Mouse (Mus musculus) midbrain, embryonic 16.5 days (tissue): ENCODE measurements around the gene 9930021J03Rik. TPM values are rescaled to one million over a fixed set of nuclear protein-coding genes. Genes with fewer than 3 reads are reported as not detected.

Experiments used
- ATAC-seq: fragments of 200-750 bp; cut with Nextera tagmentation; 2 replicates; pipeline ENCODE4 v1.8.0; 2017; ENCODE audit warnings: moderate TSS enrichment
- H3K27ac ChIP-seq: fragments of 300-500 bp; sonication (generic); 2 replicates; pipeline ENCODE4 v1.5.1; 2014; ENCODE audit warnings: mild to moderate bottlenecking, low read length, mixed read lengths
- H3K27me3 ChIP-seq: fragments of 300-500 bp; sonication (generic); 2 replicates; pipeline ENCODE4 v1.6.1; 2014; ENCODE audit warnings: low read depth, low read length, mixed read lengths; ENCODE audit not compliant: control insufficient read depth, insufficient read depth
- H3K36me3 ChIP-seq: fragments of 300-500 bp; sonication (generic); 2 replicates; pipeline ENCODE4 v1.6.1; 2014; ENCODE audit warnings: mild to moderate bottlenecking, low read length, moderate library complexity, mixed read lengths; ENCODE audit not compliant: control insufficient read depth, insufficient read depth
- H3K4me1 ChIP-seq: fragments of 300-500 bp; sonication (generic); 2 replicates; pipeline ENCODE4 v1.6.1; 2014; ENCODE audit warnings: mild to moderate bottlenecking, low read length, mixed read lengths; ENCODE audit not compliant: control insufficient read depth, insufficient read depth
- H3K4me2 ChIP-seq: fragments of 300-500 bp; sonication (generic); 2 replicates; pipeline ENCODE4 v1.6.1; 2014; ENCODE audit warnings: mild to moderate bottlenecking, low read length, mixed read lengths
- H3K4me3 ChIP-seq: fragments of 300-500 bp; sonication (generic); 2 replicates; pipeline ENCODE4 v1.5.1; 2014; ENCODE audit warnings: low read depth, mild to moderate bottlenecking, low read length, moderate library complexity, mixed read lengths
- H3K9ac ChIP-seq: fragments of 300-500 bp; sonication (generic); 2 replicates; pipeline ENCODE4 v1.6.1; 2014; ENCODE audit warnings: low read depth, low read length, mixed read lengths
- H3K9me3 ChIP-seq: fragments of 300-500 bp; sonication (generic); replicated peaks from 2 replicates; pipeline ENCODE4 v1.6.1; 2014; ENCODE audit warnings: mild to moderate bottlenecking, low read length, mixed read lengths; ENCODE audit not compliant: control insufficient read depth, poor library complexity, severe bottlenecking
- WGBS: fragments of 180-500 bp; shearing (Covaris S2); extraction: QIAGEN DNeasy Blood & Tissue Kit; methylation state at CpG from one replicate; pipeline ENCODE4 v1.1.7; 2014; 5-methylcytosine and 5-hydroxymethylcytosine counted together
- polyA plus RNA-seq: library from polyadenylated mRNA; unstranded; fragments of >200 nt; fragmentation: Nextera tagmentation; extraction: Ambion mirVana; gene quantifications from 2 replicates; pipeline ENCODE4 v1.2.1, GENCODE M21; 2015

Gene 9930021J03Rik
- polyA plus RNA-seq, 1 experiment from 2014 or later = 6.5 TPM

GRCm38 (mm10) chr19:29820966-29821365, 15.2 kb upstream of the 9930021J03Rik start:
- no peaks in the 10 kb centered on the region for H3K27me3 ChIP-seq
- H3K27ac ChIP-seq = no peak overlapping the region
- H3K4me2 ChIP-seq = no peak overlapping the region
- no peaks in the 10 kb centered on the region for H3K36me3 ChIP-seq
- H3K9ac ChIP-seq = no peak overlapping the region
- peak; percentile 54; the same call in 1 of the 2 replicates for ATAC-seq
- H3K9me3 ChIP-seq = no peaks in the 10 kb centered on the region
- H3K4me3 ChIP-seq = no peak overlapping the region
- H3K4me1 ChIP-seq = no peaks in the 10 kb centered on the region

- Histone ChIP-seq H3K9ac (peak within 1 kb of the TSS; percentile 75), H3K27me3 (no peaks in the 10 kb centered on the region), H3K36me3 (peaks cover 17% of the 10 kb centered on the region), H3K4me3 (peak within 1 kb of the TSS; percentile 83), H3K9me3 (no peaks in the 10 kb centered on the region), H3K27ac (peak within 1 kb of the TSS; percentile 69), H3K4me1 (peaks cover 32% of the 10 kb centered on the region), H3K4me2 (peak within 1 kb of the TSS; percentile 74)
- ATAC-seq = peak; percentile 96
- 1% methylated on average over 47 of the region's 47 CpGs for WGBS
Measured at GRCm38 (mm10) chr19:29812581-29813460, 7.0 kb upstream of the 9930021J03Rik start, which contains the start of gene Ranbp6. Ranbp6 (minus strand) TSS chr19:29812974.

GRCm38 (mm10) chr19:29810022-29810421, 4.2 kb upstream of the 9930021J03Rik start:
- H3K9me3 ChIP-seq = no peaks in the 10 kb centered on the region
- H3K4me3 ChIP-seq = no peak overlapping the region
- no peaks in the 10 kb centered on the region for H3K27me3 ChIP-seq
- no peak overlapping the region for H3K27ac ChIP-seq
- ATAC-seq = no peak
- 92% methylated on average over 5 of the region's 5 CpGs for WGBS
- peaks cover 36% of the 10 kb centered on the region for H3K4me1 ChIP-seq
- H3K4me2 ChIP-seq = no peak overlapping the region
- peaks cover 17% of the 10 kb centered on the region for H3K36me3 ChIP-seq
- no peak overlapping the region for H3K9ac ChIP-seq

GRCm38 (mm10) chr19:29805101-29805916, 480 bp downstream of the 9930021J03Rik start:
- peak overlapping the region; percentile 88 for H3K9ac ChIP-seq
- under 1% methylated on average over 59 of the region's 72 CpGs for WGBS
- H3K9me3 ChIP-seq = no peaks in the 10 kb centered on the region
- H3K27me3 ChIP-seq = no peaks in the 10 kb centered on the region
- H3K4me3 ChIP-seq = peak overlapping the region; percentile 77
- H3K4me2 ChIP-seq = peak overlapping the region; percentile 93
- H3K4me1 ChIP-seq = peaks cover 35% of the 10 kb centered on the region
- peak overlapping the region; percentile 98 for H3K27ac ChIP-seq
- peak; percentile 46 for ATAC-seq
- peaks cover 13% of the 10 kb centered on the region; the same call in 1 of the 2 replicates for H3K36me3 ChIP-seq

GRCm38 (mm10) chr19:29803946-29804345, 1.8 kb downstream of the 9930021J03Rik start:
- Histone ChIP-seq H3K4me3 (peak overlapping the region; percentile 30), H3K27ac (no peak overlapping the region), H3K27me3 (no peaks in the 10 kb centered on the region), H3K4me1 (peaks cover 27% of the 10 kb centered on the region), H3K9me3 (no peaks in the 10 kb centered on the region), H3K4me2 (peak overlapping the region; percentile 93), H3K36me3 (no peaks in the 10 kb centered on the region), H3K9ac (no peak overlapping the region)
- no peak for ATAC-seq
- 31% methylated on average over 3 of the region's 3 CpGs for WGBS

GRCm38 (mm10) chr19:29797371-29797770, 8.4 kb downstream of the 9930021J03Rik start:
- no peak for ATAC-seq
- no peak overlapping the region for H3K27ac ChIP-seq
- WGBS = 90% methylated on average over 3 of the region's 3 CpGs
- no peaks in the 10 kb centered on the region for H3K27me3 ChIP-seq
- no peaks in the 10 kb centered on the region for H3K36me3 ChIP-seq
- H3K9me3 ChIP-seq = no peaks in the 10 kb centered on the region
- no peak overlapping the region for H3K4me3 ChIP-seq
- H3K9ac ChIP-seq = no peak overlapping the region
- no peak overlapping the region for H3K4me2 ChIP-seq
- H3K4me1 ChIP-seq = peaks cover 8% of the 10 kb centered on the region

GRCm38 (mm10) chr19:29787997-29788396, 17.8 kb downstream of the 9930021J03Rik start:
- no peak for ATAC-seq
- H3K9me3 ChIP-seq = no peaks in the 10 kb centered on the region
- no peak overlapping the region for H3K4me2 ChIP-seq
- H3K9ac ChIP-seq = no peak overlapping the region
- no peak overlapping the region for H3K4me3 ChIP-seq
- no peaks in the 10 kb centered on the region for H3K36me3 ChIP-seq
- no peaks in the 10 kb centered on the region for H3K4me1 ChIP-seq
- no peaks in the 10 kb centered on the region for H3K27me3 ChIP-seq
- no peak overlapping the region for H3K27ac ChIP-seq

- Histone ChIP-seq H3K4me1 (no peaks in the 10 kb centered on the region), H3K4me3 (no peak overlapping the region), H3K4me2 (no peak overlapping the region), H3K27ac (no peak overlapping the region), H3K36me3 (no peaks in the 10 kb centered on the region), H3K9me3 (no peaks in the 10 kb centered on the region), H3K27me3 (no peaks in the 10 kb centered on the region), H3K9ac (no peak overlapping the region)
- 90% methylated on average over 2 of the region's 2 CpGs for WGBS
- no peak for ATAC-seq
Measured at GRCm38 (mm10) chr19:29782914-29783313, 22.9 kb downstream of the 9930021J03Rik start.

GRCm38 (mm10) chr19:29753939-29754338, 51.9 kb downstream of the 9930021J03Rik start:
- no peak overlapping the region for H3K27ac ChIP-seq
- no peaks in the 10 kb centered on the region for H3K27me3 ChIP-seq
- H3K9me3 ChIP-seq = no peaks in the 10 kb centered on the region
- H3K4me1 ChIP-seq = no peaks in the 10 kb centered on the region
- no peak for ATAC-seq
- no peak overlapping the region for H3K4me2 ChIP-seq
- 78% methylated on average over 2 of the region's 2 CpGs for WGBS
- H3K9ac ChIP-seq = no peak overlapping the region
- H3K36me3 ChIP-seq = peaks cover 3% of the 10 kb centered on the region; the same call in 1 of the 2 replicates
- H3K4me3 ChIP-seq = no peak overlapping the region
